Mouse (Mus musculus): ENCODE measurements around the gene Eya2. TPM values are rescaled to one million over a fixed set of nuclear protein-coding genes. Genes with fewer than 3 reads are reported as not detected.

Eya2 gene
- total and polyA plus RNA-seq, 2 experiments from 2014 or later, result 10.0 to 20.1 TPM

DNA sequence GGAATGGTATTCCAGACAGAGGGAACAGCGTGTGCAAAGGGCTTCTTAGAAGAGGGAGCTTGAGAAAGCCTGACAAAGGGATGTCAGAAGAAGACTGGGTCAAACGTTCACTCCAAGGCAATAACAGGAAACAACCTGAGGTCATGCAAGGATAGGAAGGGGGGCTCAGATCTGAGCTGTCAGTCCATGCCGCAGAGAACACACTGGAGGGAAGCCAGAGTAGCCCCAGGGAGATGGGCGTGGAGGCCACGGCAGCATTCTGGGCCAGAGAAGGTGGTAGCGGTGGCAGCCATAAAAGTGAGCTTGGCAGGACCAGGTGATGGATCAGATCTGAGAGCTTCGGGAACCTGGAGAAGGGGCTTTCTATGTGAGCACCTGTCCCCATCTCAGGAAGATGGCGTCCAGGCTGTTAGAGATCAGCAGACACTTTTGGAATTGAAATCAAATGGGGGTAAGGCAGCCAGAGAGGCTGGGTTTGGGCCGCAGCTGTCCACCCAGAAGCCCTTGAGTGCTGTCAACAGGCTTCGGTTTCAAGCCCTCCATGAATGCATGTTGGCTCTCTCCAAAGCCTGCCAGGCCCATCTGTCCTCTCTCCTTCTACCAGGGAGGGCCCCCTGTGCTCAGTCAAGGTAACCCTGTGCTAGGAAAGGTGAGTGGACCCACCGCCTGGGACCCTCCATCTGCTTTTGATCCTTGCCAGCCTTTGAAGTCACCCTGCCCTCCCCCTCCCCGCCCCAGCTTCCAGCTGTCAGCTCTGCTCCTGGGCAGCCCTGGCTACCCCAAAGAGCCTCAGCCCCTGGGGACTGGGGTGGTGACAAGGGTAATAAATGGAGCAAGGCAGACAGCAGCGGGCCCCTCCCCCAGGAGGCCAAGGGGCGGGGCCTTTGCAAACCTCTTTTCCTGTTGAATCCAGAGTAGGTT lies 58.4 kb downstream of the Eya2 start:
- WGBS, result 36% methylated on average over 14 of the region's 14 CpGs

DNA sequence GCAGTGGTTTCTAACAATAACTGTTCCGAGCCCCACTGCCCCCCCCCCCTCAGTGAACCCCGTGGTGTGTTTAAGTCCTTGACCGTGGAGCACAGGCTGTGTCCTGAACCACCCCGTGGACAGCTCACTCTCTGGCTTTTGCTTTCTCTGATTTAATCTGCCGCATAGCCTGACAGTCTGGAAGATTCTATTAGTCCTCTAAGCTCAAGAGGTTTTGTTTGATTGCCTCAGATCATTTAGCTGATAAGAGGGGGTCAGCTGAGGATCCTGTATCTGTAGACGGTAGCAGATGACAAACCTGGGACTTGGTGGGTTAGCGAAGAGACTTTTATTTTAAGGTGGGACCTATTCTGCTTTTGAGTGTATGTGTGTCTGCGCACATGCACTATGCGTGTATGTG lies 59.3 kb downstream of the Eya2 start:
- Histone ChIP-seq H3K4me1 (ENCODE audit: insufficient read depth, low read length) (peaks cover 17% of the 10 kb centered on the region), H3K27ac (no peak overlapping the region), H3K9ac (replicated peaks; ENCODE audit: low read length) (no peak overlapping the region), H3K4me2 (ENCODE audit: low read depth, low read length) (no peak overlapping the region), H3K27me3 (ENCODE audit: insufficient read depth, low read length) (no peaks in the 10 kb centered on the region), H3K9me3 (ENCODE audit: low read length) (no peaks in the 10 kb centered on the region), H3K36me3 (ENCODE audit: insufficient read depth, low read length) (no peaks in the 10 kb centered on the region), H3K4me3 (ENCODE audit: low read length) (no peak overlapping the region)
- WGBS, result 52% methylated on average over 9 of the region's 9 CpGs
- no peak for TF ChIP-seq CTCF (IDR thresholded peaks at IDR 0.05; ENCODE audit: low read depth)
- ATAC-seq, result no peak
- DNase-seq (ENCODE audit: low spot score), result no peak

More for the DNA sequence above, 58.4 kb downstream of the Eya2 start:
- no peaks in the 10 kb centered on the region for H3K9me3 ChIP-seq (ENCODE audit: low read length)
- DNase-seq (ENCODE audit: low spot score), result peak; percentile 39
- H3K36me3 ChIP-seq (ENCODE audit: insufficient read depth, low read length), result no peaks in the 10 kb centered on the region
- no peak overlapping the region for H3K9ac ChIP-seq (replicated peaks; ENCODE audit: low read length)
- no peak overlapping the region for H3K27ac ChIP-seq
- no peaks in the 10 kb centered on the region for H3K27me3 ChIP-seq (ENCODE audit: insufficient read depth, low read length)
- no peak overlapping the region for H3K4me3 ChIP-seq (ENCODE audit: low read length)
- no peak overlapping the region for H3K4me2 ChIP-seq (ENCODE audit: low read depth, low read length)
- H3K4me1 ChIP-seq (ENCODE audit: insufficient read depth, low read length), result peaks cover 17% of the 10 kb centered on the region
- no peak for TF ChIP-seq CTCF (IDR thresholded peaks at IDR 0.05; ENCODE audit: low read depth)
- ATAC-seq, result no peak

GRCm38 (mm10) chr2:165654696-165655491 lies 60.1 kb downstream of the Eya2 start:
- no peak for DNase-seq (ENCODE audit: low spot score)
- H3K4me1 ChIP-seq (ENCODE audit: insufficient read depth, low read length), result peaks cover 17% of the 10 kb centered on the region
- ATAC-seq, result no peak
- WGBS, result 80% methylated on average over 10 of the region's 10 CpGs
- no peak overlapping the region for H3K4me3 ChIP-seq (ENCODE audit: low read length)
- no peak overlapping the region for H3K4me2 ChIP-seq (ENCODE audit: low read depth, low read length)
- H3K27ac ChIP-seq, result no peak overlapping the region
- TF ChIP-seq CTCF (IDR thresholded peaks at IDR 0.05; ENCODE audit: low read depth), result no peak
- no peaks in the 10 kb centered on the region for H3K27me3 ChIP-seq (ENCODE audit: insufficient read depth, low read length)
- no peak overlapping the region for H3K9ac ChIP-seq (replicated peaks; ENCODE audit: low read length)
- no peaks in the 10 kb centered on the region for H3K36me3 ChIP-seq (ENCODE audit: insufficient read depth, low read length)
- no peaks in the 10 kb centered on the region for H3K9me3 ChIP-seq (ENCODE audit: low read length)

GRCm38 (mm10) chr2:165656541-165656940 lies 61.7 kb downstream of the Eya2 start:
- H3K36me3 ChIP-seq (ENCODE audit: insufficient read depth, low read length), result no peaks in the 10 kb centered on the region
- no peak overlapping the region for H3K4me2 ChIP-seq (ENCODE audit: low read depth, low read length)
- ATAC-seq, result no peak
- no peaks in the 10 kb centered on the region for H3K27me3 ChIP-seq (ENCODE audit: insufficient read depth, low read length)
- peaks cover 17% of the 10 kb centered on the region for H3K4me1 ChIP-seq (ENCODE audit: insufficient read depth, low read length)
- H3K27ac ChIP-seq, result no peak overlapping the region
- no peak overlapping the region for H3K4me3 ChIP-seq (ENCODE audit: low read length)
- DNase-seq (ENCODE audit: low spot score), result no peak
- TF ChIP-seq CTCF (IDR thresholded peaks at IDR 0.05; ENCODE audit: low read depth), result no peak
- no peak overlapping the region for H3K9ac ChIP-seq (replicated peaks; ENCODE audit: low read length)
- no peaks in the 10 kb centered on the region for H3K9me3 ChIP-seq (ENCODE audit: low read length)
- WGBS, result 75% methylated on average over 4 of the region's 4 CpGs

GRCm38 (mm10) chr2:165656956-165657355 lies 62.1 kb downstream of the Eya2 start:
- ATAC-seq (no peak), DNase-seq (ENCODE audit: low spot score) (no peak)
- 39% methylated on average over 6 of the region's 6 CpGs for WGBS
- H3K27me3 ChIP-seq (ENCODE audit: insufficient read depth, low read length), result no peaks in the 10 kb centered on the region
- H3K4me3 ChIP-seq (ENCODE audit: low read length), result no peak overlapping the region
- H3K27ac ChIP-seq, result no peak overlapping the region
- TF ChIP-seq CTCF (IDR thresholded peaks at IDR 0.05; ENCODE audit: low read depth), result no peak
- H3K4me2 ChIP-seq (ENCODE audit: low read depth, low read length), result no peak overlapping the region
- no peaks in the 10 kb centered on the region for H3K9me3 ChIP-seq (ENCODE audit: low read length)
- peaks cover 17% of the 10 kb centered on the region for H3K4me1 ChIP-seq (ENCODE audit: insufficient read depth, low read length)
- H3K36me3 ChIP-seq (ENCODE audit: insufficient read depth, low read length), result no peaks in the 10 kb centered on the region
- H3K9ac ChIP-seq (replicated peaks; ENCODE audit: low read length), result no peak overlapping the region

DNA sequence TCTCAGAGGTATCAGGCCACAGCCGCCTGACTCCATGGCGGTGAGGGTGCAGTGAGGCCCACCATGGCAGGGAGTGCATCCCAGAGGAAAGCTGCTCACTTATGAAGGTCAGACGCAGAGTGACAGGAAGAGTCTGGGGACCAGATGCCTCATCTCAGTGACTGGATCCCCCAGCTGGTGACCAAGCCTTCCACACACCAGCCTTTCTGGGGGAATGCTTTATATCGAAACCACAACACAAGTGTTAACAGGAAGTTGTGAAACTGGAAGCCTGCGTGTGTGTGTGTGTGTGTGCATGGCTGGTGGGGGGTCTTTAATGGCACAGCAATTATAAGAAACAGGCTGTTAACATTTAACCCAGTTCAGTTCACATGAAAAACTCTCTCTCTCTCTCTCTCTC lies 64.7 kb downstream of the Eya2 start:
- Histone ChIP-seq H3K4me3 (ENCODE audit: low read length) (no peak overlapping the region), H3K4me1 (ENCODE audit: insufficient read depth, low read length) (peaks cover 5% of the 10 kb centered on the region; the same call in 1 of the 2 replicates), H3K4me2 (ENCODE audit: low read depth, low read length) (no peak overlapping the region), H3K27me3 (ENCODE audit: insufficient read depth, low read length) (no peaks in the 10 kb centered on the region), H3K9me3 (ENCODE audit: low read length) (no peaks in the 10 kb centered on the region), H3K36me3 (ENCODE audit: insufficient read depth, low read length) (no peaks in the 10 kb centered on the region), H3K27ac (no peak overlapping the region), H3K9ac (replicated peaks; ENCODE audit: low read length) (no peak overlapping the region)
- TF ChIP-seq CTCF (IDR thresholded peaks at IDR 0.05; ENCODE audit: low read depth), result no peak
- ATAC-seq (no peak), DNase-seq (ENCODE audit: low spot score) (no peak)
- WGBS, result 80% methylated on average over 5 of the region's 5 CpGs
